ENCODE assay signal across 22 mouse cellular contexts in genomic region chr5:105466471-105466902, GRCm38 (mm10). TPM values are rescaled to one million over a fixed set of nuclear protein-coding genes. Genes with fewer than 3 reads are reported as not detected.
DNase-seq lines count a peak whose midpoint lies in the region; ATAC-seq and TF ChIP-seq lines count a peak whose summit lies in the region.
"Had no signal": no experiment of that assay in that cellular context is flagged by ENCODE, and none has a peak within 500 bp of the region (broad histone marks: within the 10 kb centered on the region; RNA-seq: fewer than 3 reads in every experiment).

No protein-coding gene starts in this region.

- no peaks in the 10 kb centered on the region for H3K27me3 ChIP-seq in liver, postnatal 0 days (ENCODE audit: insufficient read depth, low read length)
- H3K27me3 ChIP-seq: embryonic facial prominence, embryonic 13.5 days; forebrain, embryonic 15.5 days; hindbrain, embryonic 12.5 days; limb, embryonic 13.5 days; liver, embryonic 13.5 days; midbrain, embryonic 13.5 days; neural tube, embryonic 13.5 days had no signal

- H3K27ac ChIP-seq in cortical plate, adult 2 months (ENCODE audit: insufficient read depth, low read length) = peak overlapping the region; percentile 88
- H3K27ac ChIP-seq in liver, postnatal 0 days (ENCODE audit: low read depth) = no peak overlapping the region
- H3K27ac ChIP-seq: embryonic facial prominence, embryonic 13.5 days; hindbrain, embryonic 12.5 days; limb, embryonic 13.5 days; liver, embryonic 13.5 days; midbrain, embryonic 13.5 days; neural tube, embryonic 13.5 days had no signal

- no peak overlapping the region for H3K9ac ChIP-seq in liver, postnatal 0 days (replicated peaks)
- H3K9ac ChIP-seq: embryonic facial prominence, embryonic 13.5 days; forebrain, embryonic 15.5 days; hindbrain, embryonic 12.5 days; limb, embryonic 13.5 days; liver, embryonic 13.5 days; midbrain, embryonic 13.5 days; neural tube, embryonic 13.5 days had no signal

- no peak; the same call in 1 of the 2 replicates for TF ChIP-seq POLR2A in cortical plate, adult 2 months (IDR thresholded peaks at IDR 0.05; ENCODE audit: extremely low read depth, insufficient read depth, low read length)

- 85% methylated on average over 7 of the region's 7 CpGs for WGBS in liver, postnatal 0 days (ENCODE audit: insufficient replicate concordance)

- no peak for TF ChIP-seq CTCF in cortical plate, adult 2 months (IDR thresholded peaks at IDR 0.05; ENCODE audit: extremely low read depth, insufficient read depth, low read length)
- TF ChIP-seq CTCF in liver, postnatal 0 days (IDR thresholded peaks at IDR 0.05; ENCODE audit: low read depth) = no peak

- H3K4me3 ChIP-seq in cortical plate, adult 2 months (ENCODE audit: insufficient read depth, low read length) = no peak overlapping the region
- H3K4me3 ChIP-seq in liver, postnatal 0 days (ENCODE audit: low read depth, low read length) = no peak overlapping the region
- H3K4me3 ChIP-seq: embryonic facial prominence, embryonic 13.5 days; forebrain, embryonic 15.5 days; hindbrain, embryonic 12.5 days; limb, embryonic 13.5 days; liver, embryonic 13.5 days; midbrain, embryonic 13.5 days; neural tube, embryonic 13.5 days had no signal

- H3K4me2 ChIP-seq in liver, postnatal 0 days (ENCODE audit: low read depth, low read length) = no peak overlapping the region
- H3K4me2 ChIP-seq: embryonic facial prominence, embryonic 13.5 days; forebrain, embryonic 15.5 days; hindbrain, embryonic 12.5 days; limb, embryonic 13.5 days; liver, embryonic 13.5 days; neural tube, embryonic 13.5 days had no signal

- peaks cover 11% of the 10 kb centered on the region for H3K4me1 ChIP-seq in cortical plate, adult 2 months (ENCODE audit: control insufficient read depth, insufficient read depth, low read length)
- no peaks in the 10 kb centered on the region for H3K4me1 ChIP-seq in liver, postnatal 0 days (ENCODE audit: insufficient read depth)
- H3K4me1 ChIP-seq: forebrain, embryonic 15.5 days; hindbrain, embryonic 12.5 days; limb, embryonic 13.5 days; liver, embryonic 13.5 days; neural tube, embryonic 13.5 days had no signal

- no peak for TF ChIP-seq EP300 in liver, postnatal 0 days (IDR thresholded peaks at IDR 0.05; ENCODE audit: low read depth)

- peak; percentile 47 for DNase-seq in layer of hippocampus, adult 11-12 months (ENCODE audit: low spot score)
- no peak for DNase-seq in layer of hippocampus, postnatal 25 days (ENCODE audit: extremely low spot score in 1 of 2, low spot score in 1 of 2)
- peak; percentile 91 for DNase-seq in brain, adult 2 months (ENCODE audit: low read depth, low spot score)
- peak; percentile 61 to 66 for DNase-seq in left cerebral cortex, postnatal 36 days (ENCODE audit: low spot score in 2 of 2)
- DNase-seq in spleen, postnatal 36 days (ENCODE audit: low spot score in 2 of 2) = no peak
- DNase-seq in liver, postnatal 0 days = no peak
- DNase-seq: adrenal gland, adult 8-10 months; cerebellum, adult 9-11 months; gastrocnemius, postnatal 25 days; kidney, adult 2 months; kidney, postnatal 14 days; liver, embryonic 13.5 days; spleen, adult 18-20 months; thymus, adult 18-20 months; thymus, postnatal 4 days had no signal

- no peaks in the 10 kb centered on the region for H3K9me3 ChIP-seq in liver, postnatal 0 days (ENCODE audit: low read length)
- H3K9me3 ChIP-seq: embryonic facial prominence, embryonic 13.5 days; forebrain, embryonic 15.5 days; hindbrain, embryonic 12.5 days; limb, embryonic 13.5 days; liver, embryonic 13.5 days; midbrain, embryonic 13.5 days; neural tube, embryonic 13.5 days had no signal

- no peak for ATAC-seq in liver, postnatal 0 days
- ATAC-seq: forebrain, embryonic 15.5 days; midbrain, embryonic 13.5 days had no signal

- intact Hi-C loops in left cerebral cortex, postnatal 36 days (cut with DNase I) = loop anchor here (5.0 kb wide), 1 partner anchor 49 kb away; the partner anchor contains the start of gene Lrrc8b

- H3K36me3 ChIP-seq in liver, postnatal 0 days (replicated peaks; ENCODE audit: insufficient read depth, low read length) = no peaks in the 10 kb centered on the region
- H3K36me3 ChIP-seq: embryonic facial prominence, embryonic 13.5 days; forebrain, embryonic 15.5 days; hindbrain, embryonic 12.5 days; limb, embryonic 13.5 days; liver, embryonic 13.5 days; neural tube, embryonic 13.5 days had no signal

RNA-seq across cellular contexts. Expression of gene Lrrc8b, which starts 50.9 kb away (rescaled TPM):
- 10 to 100 TPM; 65.5 to 70.3 TPM for total RNA-seq in layer of hippocampus, postnatal 25 days (2021)
- 57.0 and 58.2 TPM in 2 replicates for polyA plus RNA-seq in cortical plate, adult 2 months (2012; rRNA removed)
- 100 to 1,000 TPM in 1 of 2 experiments, 10 to 100 TPM in 1; 87.4 to 102 TPM for total RNA-seq in left cerebral cortex, postnatal 36 days (2021)
- polyA plus RNA-seq in liver, postnatal 0 days (2015; fragmentation: Nextera tagmentation; extraction: Ambion mirVana) = 1.1 and 1.4 TPM in 2 replicates

RNA-seq across cellular contexts. Expression of gene Lrrc8c, which starts 52.7 kb away (rescaled TPM):
- 10 to 100 TPM; 23.5 to 27.0 TPM for total RNA-seq in layer of hippocampus, postnatal 25 days (2021)
- 13.1 and 14.0 TPM in 2 replicates for polyA plus RNA-seq in cortical plate, adult 2 months (2012; rRNA removed)
- 10 to 100 TPM; 33.4 to 34.7 TPM for total RNA-seq in left cerebral cortex, postnatal 36 days (2021)
- 8.3 and 9.8 TPM in 2 replicates for polyA plus RNA-seq in liver, postnatal 0 days (2015; fragmentation: Nextera tagmentation; extraction: Ambion mirVana)

Comparison
In these comparisons a context has a peak if more than half of its experiments do, and no peak if none do; other contexts are left out.
1. DNase-seq: peak in layer of hippocampus, adult 11-12 months (single experiment), brain, adult 2 months (single experiment) and left cerebral cortex, postnatal 36 days (2 of 2); none in layer of hippocampus, postnatal 25 days (0 of 2), spleen, postnatal 36 days (0 of 2) and liver, postnatal 0 days (single experiment).